Mouse (Mus musculus): Measurements from ENCODE around the gene Arhgap22. TPM values are rescaled to one million over a fixed set of nuclear protein-coding genes. Genes with fewer than 3 reads are reported as not detected.

Gene Arhgap22
- polyA plus RNA-seq, 1 experiment: 39.5 TPM

GRCm38 (mm10) chr14:33319541-33320521 lies 106.0 kb downstream of the Arhgap22 start:
- Histone ChIP-seq H3K4me1 (ENCODE audit: control insufficient read depth, insufficient read depth, low read length) (peaks cover 30% of the 10 kb centered on the region), H3K4me3 (ENCODE audit: insufficient read depth, low read length) (peak overlapping the region; percentile 60), H3K27ac (ENCODE audit: insufficient read depth, low read depth, low read length) (no peak overlapping the region)
- TF ChIP-seq POLR2A (IDR thresholded peaks at IDR 0.05; ENCODE audit: borderline replicate concordance, low read depth, low read length) (no peak), CTCF (IDR thresholded peaks at IDR 0.05; ENCODE audit: low read depth, low read length) (peak; percentile 88)

- Histone ChIP-seq H3K4me1 (ENCODE audit: control insufficient read depth, insufficient read depth, low read length) (peaks cover 33% of the 10 kb centered on the region), H3K27ac (ENCODE audit: insufficient read depth, low read depth, low read length) (no peak overlapping the region), H3K4me3 (ENCODE audit: insufficient read depth, low read length) (no peak overlapping the region)
- TF ChIP-seq CTCF (IDR thresholded peaks at IDR 0.05; ENCODE audit: low read depth, low read length): no peak
- TF ChIP-seq POLR2A (IDR thresholded peaks at IDR 0.05; ENCODE audit: borderline replicate concordance, low read depth, low read length): no peak
These were observed 107.0 kb downstream of the Arhgap22 start for GRCm38 (mm10) chr14:33320856-33321255.

GRCm38 (mm10) chr14:33322661-33323088 lies 108.8 kb downstream of the Arhgap22 start:
- Histone ChIP-seq H3K4me3 (ENCODE audit: insufficient read depth, low read length) (no peak overlapping the region), H3K27ac (ENCODE audit: insufficient read depth, low read depth, low read length) (no peak overlapping the region), H3K4me1 (ENCODE audit: control insufficient read depth, insufficient read depth, low read length) (peaks cover 33% of the 10 kb centered on the region)
- TF ChIP-seq CTCF (IDR thresholded peaks at IDR 0.05; ENCODE audit: low read depth, low read length) (peak; percentile 49), POLR2A (IDR thresholded peaks at IDR 0.05; ENCODE audit: borderline replicate concordance, low read depth, low read length) (no peak)

GRCm38 (mm10) chr14:33324556-33324955 lies 110.7 kb downstream of the Arhgap22 start:
- TF ChIP-seq CTCF (IDR thresholded peaks at IDR 0.05; ENCODE audit: low read depth, low read length) (no peak), POLR2A (IDR thresholded peaks at IDR 0.05; ENCODE audit: borderline replicate concordance, low read depth, low read length) (no peak)
- H3K4me1 ChIP-seq (ENCODE audit: control insufficient read depth, insufficient read depth, low read length): peaks cover 33% of the 10 kb centered on the region
- no peak overlapping the region for H3K4me3 ChIP-seq (ENCODE audit: insufficient read depth, low read length)
- H3K27ac ChIP-seq (ENCODE audit: insufficient read depth, low read depth, low read length): peak overlapping the region; percentile 32

GRCm38 (mm10) chr14:33328369-33328768 lies 114.5 kb downstream of the Arhgap22 start:
- Histone ChIP-seq H3K4me1 (ENCODE audit: control insufficient read depth, insufficient read depth, low read length) (peaks cover 15% of the 10 kb centered on the region), H3K27ac (ENCODE audit: insufficient read depth, low read depth, low read length) (no peak overlapping the region), H3K4me3 (ENCODE audit: insufficient read depth, low read length) (no peak overlapping the region)
- no peak for TF ChIP-seq POLR2A (IDR thresholded peaks at IDR 0.05; ENCODE audit: borderline replicate concordance, low read depth, low read length)
- TF ChIP-seq CTCF (IDR thresholded peaks at IDR 0.05; ENCODE audit: low read depth, low read length): no peak

GRCm38 (mm10) chr14:33329297-33329805 lies 115.5 kb downstream of the Arhgap22 start:
- TF ChIP-seq POLR2A (IDR thresholded peaks at IDR 0.05; ENCODE audit: borderline replicate concordance, low read depth, low read length) (no peak), CTCF (IDR thresholded peaks at IDR 0.05; ENCODE audit: low read depth, low read length) (no peak)
- H3K27ac ChIP-seq (ENCODE audit: insufficient read depth, low read depth, low read length): no peak overlapping the region
- H3K4me3 ChIP-seq (ENCODE audit: insufficient read depth, low read length): no peak overlapping the region
- peaks cover 6% of the 10 kb centered on the region for H3K4me1 ChIP-seq (ENCODE audit: control insufficient read depth, insufficient read depth, low read length)

- TF ChIP-seq POLR2A (IDR thresholded peaks at IDR 0.05; ENCODE audit: borderline replicate concordance, low read depth, low read length) (no peak), CTCF (IDR thresholded peaks at IDR 0.05; ENCODE audit: low read depth, low read length) (no peak)
- Histone ChIP-seq H3K4me1 (ENCODE audit: control insufficient read depth, insufficient read depth, low read length) (no peaks in the 10 kb centered on the region), H3K4me3 (ENCODE audit: insufficient read depth, low read length) (no peak overlapping the region), H3K27ac (ENCODE audit: insufficient read depth, low read depth, low read length) (no peak overlapping the region)
These were observed 117.2 kb downstream of the Arhgap22 start for GRCm38 (mm10) chr14:33330986-33331385.

- Histone ChIP-seq H3K4me1 (ENCODE audit: control insufficient read depth, insufficient read depth, low read length) (no peaks in the 10 kb centered on the region), H3K4me3 (ENCODE audit: insufficient read depth, low read length) (no peak overlapping the region), H3K27ac (ENCODE audit: insufficient read depth, low read depth, low read length) (no peak overlapping the region)
- TF ChIP-seq CTCF (IDR thresholded peaks at IDR 0.05; ENCODE audit: low read depth, low read length): no peak
- TF ChIP-seq POLR2A (IDR thresholded peaks at IDR 0.05; ENCODE audit: borderline replicate concordance, low read depth, low read length): no peak
These were observed 117.8 kb downstream of the Arhgap22 start for GRCm38 (mm10) chr14:33331627-33332026.

- Histone ChIP-seq H3K27ac (ENCODE audit: insufficient read depth, low read depth, low read length) (no peak overlapping the region), H3K4me3 (ENCODE audit: insufficient read depth, low read length) (no peak overlapping the region), H3K4me1 (ENCODE audit: control insufficient read depth, insufficient read depth, low read length) (no peaks in the 10 kb centered on the region)
- peak; percentile 57 for TF ChIP-seq CTCF (IDR thresholded peaks at IDR 0.05; ENCODE audit: low read depth, low read length)
- no peak for TF ChIP-seq POLR2A (IDR thresholded peaks at IDR 0.05; ENCODE audit: borderline replicate concordance, low read depth, low read length)
These were observed 120.0 kb downstream of the Arhgap22 start for GRCm38 (mm10) chr14:33333833-33334232.

GRCm38 (mm10) chr14:33334402-33334801 lies 120.6 kb downstream of the Arhgap22 start:
- Histone ChIP-seq H3K4me1 (ENCODE audit: control insufficient read depth, insufficient read depth, low read length) (no peaks in the 10 kb centered on the region), H3K4me3 (ENCODE audit: insufficient read depth, low read length) (no peak overlapping the region), H3K27ac (ENCODE audit: insufficient read depth, low read depth, low read length) (no peak overlapping the region)
- TF ChIP-seq CTCF (IDR thresholded peaks at IDR 0.05; ENCODE audit: low read depth, low read length) (no peak), POLR2A (IDR thresholded peaks at IDR 0.05; ENCODE audit: borderline replicate concordance, low read depth, low read length) (no peak)
